In the genomic region with DNA sequence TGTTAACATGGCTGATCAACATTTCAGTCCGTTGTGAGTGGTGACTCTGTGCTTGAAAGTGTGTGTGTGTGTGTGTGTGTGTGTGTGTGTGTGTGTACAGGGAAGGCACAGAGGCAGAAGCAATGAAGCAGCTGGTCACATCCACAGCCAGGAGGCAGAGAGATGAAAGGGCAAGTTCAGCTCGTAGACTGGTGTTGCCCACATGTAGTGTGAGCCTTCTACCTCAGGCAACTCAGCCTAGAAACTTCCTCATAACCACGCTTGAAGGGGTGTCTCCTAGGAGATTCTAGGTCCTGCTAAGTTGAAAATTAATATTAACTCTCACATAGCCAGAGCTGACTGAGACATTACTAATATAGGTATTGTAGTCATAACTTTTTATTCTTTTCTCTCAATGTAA, we compare ENCODE assay signal across 12 mouse cellular contexts.
"Had no signal": no experiment of that assay in that cellular context is flagged by ENCODE, and none has a peak within 500 bp of the region (broad histone marks: within the 10 kb centered on the region; RNA-seq: fewer than 3 reads in every experiment).

No protein-coding gene starts in this region.

- H3K4me2 ChIP-seq: hindbrain, embryonic 15.5 days; limb, embryonic 13.5 days; midbrain, embryonic 13.5 days; stomach, embryonic 15.5 days had no signal

- H3K4me3 ChIP-seq: hindbrain, embryonic 15.5 days; limb, embryonic 13.5 days; midbrain, embryonic 13.5 days; stomach, embryonic 15.5 days had no signal

- H3K9ac ChIP-seq: hindbrain, embryonic 15.5 days; limb, embryonic 13.5 days; liver, embryonic 14.5 days; midbrain, embryonic 13.5 days; stomach, embryonic 15.5 days had no signal

- H3K9me3 ChIP-seq: hindbrain, embryonic 15.5 days; limb, embryonic 13.5 days; midbrain, embryonic 13.5 days; stomach, embryonic 15.5 days had no signal

- H3K27ac ChIP-seq: hindbrain, embryonic 15.5 days; limb, embryonic 13.5 days; liver, embryonic 14.5 days; midbrain, embryonic 13.5 days; stomach, embryonic 15.5 days had no signal

- H3K27me3 ChIP-seq: hindbrain, embryonic 15.5 days; limb, embryonic 13.5 days; midbrain, embryonic 13.5 days; stomach, embryonic 15.5 days had no signal

- ATAC-seq: intestine, embryonic 16.5 days; lung, postnatal 0 days; midbrain, embryonic 13.5 days had no signal

- DNase-seq: left cerebral cortex, postnatal 4 days; lung, adult 2 months; lung, postnatal 36 days; thymus, adult 2 months; thymus, postnatal 36 days had no signal

- H3K36me3 ChIP-seq: hindbrain, embryonic 15.5 days; limb, embryonic 13.5 days; midbrain, embryonic 13.5 days; stomach, embryonic 15.5 days had no signal
